Mouse (Mus musculus): ENCODE results near the gene Med24. TPM values are rescaled to one million over a fixed set of nuclear protein-coding genes. Genes with fewer than 3 reads are reported as not detected.

Med24 gene
- polyA plus RNA-seq, 1 experiment, result 45.3 TPM

- peak; percentile 100 for DNase-seq
- Histone ChIP-seq H3K4me3 (ENCODE audit: insufficient read depth, low read depth, low read length) (peak overlapping the region; percentile 79), H3K27me3 (replicated peaks; ENCODE audit: control insufficient read depth, insufficient read depth, low read length) (no peaks in the 10 kb centered on the region), H3K27ac (ENCODE audit: insufficient read depth, low read depth, low read length) (peak overlapping the region; percentile 97), H3K4me1 (ENCODE audit: control insufficient read depth, insufficient read depth, low read length) (peaks cover 19% of the 10 kb centered on the region), H3K36me3 (ENCODE audit: control insufficient read depth, insufficient read depth, low read length) (peaks cover 27% of the 10 kb centered on the region)
- under 1% methylated on average over 37 of the region's 37 CpGs for WGBS
- TF ChIP-seq POLR2A (IDR thresholded peaks at IDR 0.05; ENCODE audit: low read depth, low read length) (peak; percentile 81), CTCF (conservative IDR thresholded peaks at IDR 0.05; ENCODE audit: insufficient read depth, insufficient read length, low read depth, low read length) (no peak)
These were observed 44.5 kb upstream of the Med24 start for GRCm38 (mm10) chr11:98773635-98774295.

GRCm38 (mm10) chr11:98772667-98773171 is 43.5 kb upstream of the Med24 start:
- peaks cover 34% of the 10 kb centered on the region for H3K36me3 ChIP-seq (ENCODE audit: control insufficient read depth, insufficient read depth, low read length)
- TF ChIP-seq CTCF (conservative IDR thresholded peaks at IDR 0.05; ENCODE audit: insufficient read depth, insufficient read length, low read depth, low read length), result no peak
- TF ChIP-seq POLR2A (IDR thresholded peaks at IDR 0.05; ENCODE audit: low read depth, low read length), result no peak
- DNase-seq, result peak; percentile 90
- peaks cover 19% of the 10 kb centered on the region for H3K4me1 ChIP-seq (ENCODE audit: control insufficient read depth, insufficient read depth, low read length)
- 11% methylated on average over 8 of the region's 8 CpGs for WGBS
- H3K4me3 ChIP-seq (ENCODE audit: insufficient read depth, low read depth, low read length), result peak overlapping the region; percentile 42
- peak overlapping the region; percentile 97 for H3K27ac ChIP-seq (ENCODE audit: insufficient read depth, low read depth, low read length)
- no peaks in the 10 kb centered on the region for H3K27me3 ChIP-seq (replicated peaks; ENCODE audit: control insufficient read depth, insufficient read depth, low read length)

DNA sequence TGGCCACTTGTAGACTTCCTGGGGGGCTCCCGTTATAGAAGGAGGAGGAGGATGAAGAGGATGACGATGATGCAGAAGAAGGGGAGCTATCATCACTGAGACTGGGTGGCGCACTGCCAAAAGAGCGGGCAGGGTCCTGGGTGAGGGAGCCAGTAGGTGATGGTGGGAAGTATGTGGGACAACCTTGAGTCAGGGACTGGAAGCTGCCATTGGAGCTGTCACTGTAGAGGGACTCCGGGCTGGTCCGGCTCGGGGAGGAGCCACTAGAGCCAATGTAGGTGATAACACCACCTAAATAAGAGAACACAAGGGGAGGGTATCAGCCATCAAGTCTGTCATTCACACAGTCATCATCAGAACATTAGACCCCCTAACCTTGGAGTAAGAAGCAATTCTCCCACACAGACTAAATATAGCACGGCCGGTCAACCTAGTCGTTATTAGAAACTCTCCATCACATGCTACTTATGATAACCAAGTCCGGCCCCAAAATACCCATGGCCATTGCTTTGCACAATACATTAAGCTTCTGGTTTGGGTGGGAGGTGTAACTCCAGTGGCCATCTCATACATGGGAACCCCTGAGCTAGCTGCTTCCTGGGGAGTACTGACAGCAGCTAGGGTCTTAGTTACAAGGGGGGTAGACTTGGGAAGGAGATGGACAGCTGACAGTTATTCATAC is 42.8 kb upstream of the Med24 start:
- peaks cover 18% of the 10 kb centered on the region for H3K4me1 ChIP-seq (ENCODE audit: control insufficient read depth, insufficient read depth, low read length)
- WGBS, result 76% methylated on average over 11 of the region's 11 CpGs
- TF ChIP-seq CTCF (conservative IDR thresholded peaks at IDR 0.05; ENCODE audit: insufficient read depth, insufficient read length, low read depth, low read length) (no peak), POLR2A (IDR thresholded peaks at IDR 0.05; ENCODE audit: low read depth, low read length) (no peak)
- H3K36me3 ChIP-seq (ENCODE audit: control insufficient read depth, insufficient read depth, low read length), result peaks cover 34% of the 10 kb centered on the region
- DNase-seq, result no peak
- H3K27me3 ChIP-seq (replicated peaks; ENCODE audit: control insufficient read depth, insufficient read depth, low read length), result no peaks in the 10 kb centered on the region
- peak overlapping the region; percentile 97 for H3K27ac ChIP-seq (ENCODE audit: insufficient read depth, low read depth, low read length)
- H3K4me3 ChIP-seq (ENCODE audit: insufficient read depth, low read depth, low read length), result peak overlapping the region; percentile 42; the same call in 1 of the 2 replicates

- peaks cover 34% of the 10 kb centered on the region for H3K36me3 ChIP-seq (ENCODE audit: control insufficient read depth, insufficient read depth, low read length)
- peaks cover 12% of the 10 kb centered on the region for H3K4me1 ChIP-seq (ENCODE audit: control insufficient read depth, insufficient read depth, low read length)
- no peak overlapping the region for H3K27ac ChIP-seq (ENCODE audit: insufficient read depth, low read depth, low read length)
- WGBS, result 90% methylated on average over 18 of the region's 18 CpGs
- H3K4me3 ChIP-seq (ENCODE audit: insufficient read depth, low read depth, low read length), result no peak overlapping the region
- no peak for TF ChIP-seq CTCF (conservative IDR thresholded peaks at IDR 0.05; ENCODE audit: insufficient read depth, insufficient read length, low read depth, low read length)
- no peak for TF ChIP-seq POLR2A (IDR thresholded peaks at IDR 0.05; ENCODE audit: low read depth, low read length)
- no peaks in the 10 kb centered on the region for H3K27me3 ChIP-seq (replicated peaks; ENCODE audit: control insufficient read depth, insufficient read depth, low read length)
- no peak for DNase-seq
These were observed 41.9 kb upstream of the Med24 start for GRCm38 (mm10) chr11:98771131-98771530.

- Histone ChIP-seq H3K4me1 (ENCODE audit: control insufficient read depth, insufficient read depth, low read length) (peaks cover 5% of the 10 kb centered on the region; the same call in 1 of the 2 replicates), H3K4me3 (ENCODE audit: insufficient read depth, low read depth, low read length) (no peak overlapping the region), H3K27ac (ENCODE audit: insufficient read depth, low read depth, low read length) (no peak overlapping the region), H3K27me3 (replicated peaks; ENCODE audit: control insufficient read depth, insufficient read depth, low read length) (no peaks in the 10 kb centered on the region), H3K36me3 (ENCODE audit: control insufficient read depth, insufficient read depth, low read length) (peaks cover 34% of the 10 kb centered on the region)
- DNase-seq, result peak; percentile 43
- 78% methylated on average over 26 of the region's 26 CpGs for WGBS
- no peak for TF ChIP-seq CTCF (conservative IDR thresholded peaks at IDR 0.05; ENCODE audit: insufficient read depth, insufficient read length, low read depth, low read length)
- TF ChIP-seq POLR2A (IDR thresholded peaks at IDR 0.05; ENCODE audit: low read depth, low read length), result no peak
These were observed 41.1 kb upstream of the Med24 start for GRCm38 (mm10) chr11:98770096-98770975.

DNA sequence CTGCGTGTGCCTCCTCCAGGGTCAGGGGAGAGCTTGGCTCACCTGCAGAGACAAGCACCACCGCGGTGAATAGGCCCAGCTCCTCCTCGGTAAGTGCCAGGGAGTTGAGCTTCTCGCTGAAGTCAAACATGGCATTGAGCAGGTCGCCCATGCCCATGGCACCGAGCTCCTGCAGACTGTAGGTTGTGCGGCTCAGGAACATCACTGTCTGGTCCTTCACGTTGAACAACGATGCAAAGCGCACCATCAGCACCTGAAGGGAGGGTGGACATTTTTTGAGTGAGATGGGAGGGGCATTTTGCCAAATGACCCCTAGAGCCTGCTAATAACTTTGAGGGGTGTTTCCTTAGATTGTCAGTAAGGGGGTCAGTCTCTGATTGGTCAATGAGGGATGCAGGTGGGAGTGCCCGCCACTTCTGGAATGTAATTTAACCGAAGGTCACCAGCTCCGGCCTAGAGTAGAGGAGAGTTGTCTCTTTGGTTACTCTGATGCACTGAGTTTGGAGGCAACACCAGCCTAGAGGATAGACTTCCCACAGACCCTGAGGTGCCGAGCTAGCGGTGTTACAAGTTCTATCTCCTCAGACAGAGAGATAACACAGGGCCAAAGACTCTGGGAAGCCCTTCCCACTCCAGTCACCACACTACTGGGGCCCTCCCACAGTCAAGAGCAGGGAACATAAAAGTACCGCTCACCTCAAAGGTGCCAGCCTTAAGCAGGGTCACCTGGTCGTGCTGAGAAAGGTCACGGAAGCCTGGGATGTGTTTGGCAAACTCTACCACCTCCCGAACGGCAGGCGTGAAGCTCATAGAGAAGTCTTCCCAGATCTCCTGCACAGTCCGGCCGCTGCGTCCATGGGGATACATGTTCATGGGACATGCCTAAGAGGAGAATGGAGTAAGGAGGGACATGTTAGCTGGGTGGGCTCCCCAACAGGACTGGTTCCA is 40.0 kb upstream of the Med24 start:
- peaks cover 34% of the 10 kb centered on the region for H3K36me3 ChIP-seq (ENCODE audit: control insufficient read depth, insufficient read depth, low read length)
- no peak overlapping the region for H3K4me3 ChIP-seq (ENCODE audit: insufficient read depth, low read depth, low read length)
- WGBS, result 73% methylated on average over 25 of the region's 25 CpGs
- H3K4me1 ChIP-seq (ENCODE audit: control insufficient read depth, insufficient read depth, low read length), result peaks cover 5% of the 10 kb centered on the region; the same call in 1 of the 2 replicates
- no peaks in the 10 kb centered on the region for H3K27me3 ChIP-seq (replicated peaks; ENCODE audit: control insufficient read depth, insufficient read depth, low read length)
- TF ChIP-seq CTCF (conservative IDR thresholded peaks at IDR 0.05; ENCODE audit: insufficient read depth, insufficient read length, low read depth, low read length), result no peak
- no peak for TF ChIP-seq POLR2A (IDR thresholded peaks at IDR 0.05; ENCODE audit: low read depth, low read length)
- no peak overlapping the region for H3K27ac ChIP-seq (ENCODE audit: insufficient read depth, low read depth, low read length)
- peak; percentile 26 for DNase-seq
